Mouse (Mus musculus) spleen, embryonic (tissue): ENCODE measurements at regions not wholly inside any gene's neighbourhood (a gene's known extent, or its start where the extent isn't known, plus 50 kb on each side); places are given as distances from the start of the nearest gene placed in this dataset.

ENCODE experiments used
- CTCF ChIA-PET: fragments of 350-600 bp; sonication (Branson Sonifier 250); formaldehyde crosslinking; loops from one replicate; lab custom pipeline; 2022; lab: Charles Lee

DNA sequence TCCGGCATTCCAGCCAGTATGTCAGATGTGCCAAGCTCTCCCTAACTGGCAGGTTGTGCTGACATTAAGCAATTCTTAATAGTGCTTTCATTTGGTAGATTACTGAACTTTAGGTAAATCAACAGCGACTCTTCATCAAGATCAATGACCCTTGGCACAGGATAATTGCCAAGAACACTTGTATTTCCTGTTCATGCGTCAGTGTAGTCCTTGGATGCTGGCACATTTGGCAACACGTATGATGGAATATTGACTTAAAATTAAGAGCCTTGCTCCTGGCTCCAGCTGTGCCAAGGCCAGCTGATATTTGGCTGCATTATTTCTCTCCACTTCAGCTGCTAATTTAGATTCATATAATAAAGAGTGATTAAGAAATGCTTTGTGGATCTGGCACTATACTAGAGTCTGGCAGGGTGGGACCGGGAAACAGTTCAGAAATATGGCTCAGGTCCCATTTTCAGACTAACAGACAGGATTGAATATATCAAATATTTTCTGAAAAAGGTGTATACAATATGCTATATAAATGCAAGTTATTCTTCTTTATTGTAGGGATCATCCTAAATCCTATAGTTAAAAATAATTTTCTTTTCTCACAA, 365.5 kb downstream of the Mllt3 start:
- CTCF ChIA-PET = no interaction called here

- CTCF ChIA-PET = no interaction called here
Observed at GRCm38 (mm10) chr4:87665149-87665548, 368.0 kb downstream of the Mllt3 start.

DNA sequence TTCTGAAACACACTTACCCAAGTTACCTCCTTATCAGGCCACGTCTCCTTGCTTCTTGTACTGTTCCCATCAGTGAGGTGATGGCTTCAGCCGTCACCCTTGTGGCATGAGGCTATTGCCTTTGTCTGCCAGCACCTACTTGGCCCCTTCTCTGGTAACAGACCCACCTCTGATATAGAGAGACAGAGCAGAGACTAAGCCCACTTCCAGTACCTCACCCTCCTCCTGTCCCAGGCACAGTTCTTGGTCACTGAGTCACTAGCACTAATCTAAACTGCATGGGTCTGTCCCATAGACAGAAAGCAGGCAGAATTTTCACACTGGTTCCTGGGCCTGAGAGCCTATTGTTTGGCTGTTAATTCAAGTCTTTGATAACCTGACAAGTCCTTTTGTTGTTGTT, 370.3 kb downstream of the Mllt3 start:
- CTCF ChIA-PET = no interaction called here

- CTCF ChIA-PET = no interaction called here
Observed at GRCm38 (mm10) chr4:87658316-87658715, 374.8 kb downstream of the Mllt3 start.

GRCm38 (mm10) chr4:87657855-87658254, 375.3 kb downstream of the Mllt3 start:
- CTCF ChIA-PET = no interaction called here

- CTCF ChIA-PET = no interaction called here
Observed at GRCm38 (mm10) chr4:87653440-87654165, 379.6 kb downstream of the Mllt3 start.

DNA sequence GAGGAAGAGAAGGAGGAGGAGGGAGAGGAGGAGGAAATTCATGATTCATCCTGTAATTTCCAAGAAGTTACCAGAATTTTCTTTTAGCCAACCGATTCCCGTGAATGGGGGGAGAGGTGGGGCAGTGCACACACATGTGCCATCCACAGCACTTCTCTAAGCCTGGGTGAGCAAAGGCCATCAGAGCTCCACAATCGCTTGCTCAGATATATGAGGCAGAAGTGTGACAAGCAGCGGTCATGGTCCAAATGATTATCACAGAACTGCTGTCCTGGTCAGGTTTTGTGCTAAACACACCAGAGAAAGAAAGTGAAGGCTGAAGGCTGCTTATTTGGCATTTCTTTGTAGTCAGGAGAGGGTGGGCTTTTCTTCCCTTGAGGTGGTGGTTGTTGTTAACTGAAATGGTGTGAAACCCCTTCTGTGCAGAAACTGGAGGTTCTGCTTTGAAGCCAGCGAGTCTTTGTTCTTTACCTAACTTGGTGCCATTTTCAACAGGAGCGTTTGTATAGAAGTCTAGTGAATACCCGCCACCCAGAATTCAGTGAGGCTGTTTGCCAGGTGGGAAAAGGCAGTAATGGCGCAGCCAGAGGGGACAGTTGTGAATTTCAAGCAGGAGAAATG, 380.7 kb downstream of the Mllt3 start:
- CTCF ChIA-PET = no interaction called here

DNA sequence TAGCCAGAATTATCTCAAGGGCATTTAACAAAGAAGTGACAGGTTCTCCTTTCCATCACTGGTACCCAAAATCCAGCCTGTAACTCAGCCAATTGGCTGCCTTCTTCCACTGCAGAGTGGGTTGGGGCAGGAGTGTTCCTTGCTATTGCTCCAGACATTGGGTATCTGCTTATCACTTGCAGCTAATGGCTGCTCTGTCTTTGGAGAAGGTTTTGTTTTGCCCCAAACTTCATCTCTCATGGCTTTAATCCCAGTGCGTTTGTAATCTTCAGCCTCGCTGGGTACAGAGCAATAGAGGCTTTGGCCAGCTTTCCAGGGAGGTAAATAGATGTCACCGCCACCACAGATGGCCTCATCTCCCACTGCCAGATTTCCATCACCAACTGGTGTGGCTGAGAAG, 381.9 kb downstream of the Mllt3 start:
- CTCF ChIA-PET = no interaction called here

DNA sequence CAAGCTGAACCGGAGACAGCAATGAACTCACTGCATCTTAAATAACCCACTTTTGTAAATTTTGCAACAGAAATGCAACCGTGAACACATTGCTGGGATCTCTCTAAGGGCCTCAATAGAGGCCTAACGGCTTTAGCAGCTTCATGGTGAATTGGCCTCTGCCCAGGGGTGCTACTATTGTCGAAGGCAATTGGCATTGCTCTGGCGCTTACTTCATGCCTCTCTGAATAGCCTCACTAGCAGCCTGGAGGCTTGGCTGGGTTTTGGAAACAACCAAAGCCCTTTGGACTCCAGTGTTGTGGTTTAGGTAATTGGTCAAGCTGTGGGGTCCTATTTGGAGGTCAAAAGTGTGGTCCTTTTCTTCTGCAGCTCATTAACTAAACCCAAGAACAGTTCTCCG, 382.3 kb downstream of the Mllt3 start:
- CTCF ChIA-PET = no interaction called here

DNA sequence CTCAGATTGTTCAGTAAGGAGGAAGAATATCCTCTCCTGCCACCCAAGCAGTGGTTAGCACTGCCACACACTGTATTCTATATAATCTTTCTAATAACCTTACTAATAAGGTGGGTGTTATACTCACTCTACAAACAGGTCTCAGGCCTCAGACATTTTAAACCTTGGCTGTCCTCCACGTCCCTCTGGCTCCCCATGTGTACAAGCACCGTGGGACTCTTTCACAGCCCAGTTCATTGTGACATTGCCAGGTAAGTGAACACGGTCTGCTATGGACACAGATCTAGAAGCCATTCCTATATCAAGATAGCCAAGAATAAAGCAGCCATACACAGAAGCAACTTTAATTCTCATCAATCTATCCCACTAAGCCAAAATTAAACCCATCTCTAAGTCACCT, 382.8 kb downstream of the Mllt3 start:
- CTCF ChIA-PET = no interaction called here

DNA sequence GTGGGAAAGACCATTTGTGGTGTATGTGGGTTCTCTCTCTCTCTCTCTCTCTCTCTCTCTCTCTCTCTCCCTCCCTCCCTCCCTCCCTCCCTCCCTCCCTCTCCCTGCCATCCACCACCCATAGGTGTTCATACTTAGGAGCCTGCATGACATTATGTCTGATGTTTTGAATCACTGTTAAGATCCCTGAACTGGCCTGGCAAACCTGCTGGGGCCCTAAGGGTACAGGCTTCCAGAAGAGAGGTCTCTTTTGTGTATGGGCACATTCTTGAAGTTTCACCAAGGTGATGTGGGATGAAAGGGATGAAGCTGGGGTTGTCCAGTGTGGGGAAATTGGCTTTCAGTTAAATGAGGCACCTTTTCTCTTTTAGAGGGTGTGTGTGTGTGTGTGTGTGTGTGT, 384.2 kb downstream of the Mllt3 start:
- CTCF ChIA-PET = no interaction called here

DNA sequence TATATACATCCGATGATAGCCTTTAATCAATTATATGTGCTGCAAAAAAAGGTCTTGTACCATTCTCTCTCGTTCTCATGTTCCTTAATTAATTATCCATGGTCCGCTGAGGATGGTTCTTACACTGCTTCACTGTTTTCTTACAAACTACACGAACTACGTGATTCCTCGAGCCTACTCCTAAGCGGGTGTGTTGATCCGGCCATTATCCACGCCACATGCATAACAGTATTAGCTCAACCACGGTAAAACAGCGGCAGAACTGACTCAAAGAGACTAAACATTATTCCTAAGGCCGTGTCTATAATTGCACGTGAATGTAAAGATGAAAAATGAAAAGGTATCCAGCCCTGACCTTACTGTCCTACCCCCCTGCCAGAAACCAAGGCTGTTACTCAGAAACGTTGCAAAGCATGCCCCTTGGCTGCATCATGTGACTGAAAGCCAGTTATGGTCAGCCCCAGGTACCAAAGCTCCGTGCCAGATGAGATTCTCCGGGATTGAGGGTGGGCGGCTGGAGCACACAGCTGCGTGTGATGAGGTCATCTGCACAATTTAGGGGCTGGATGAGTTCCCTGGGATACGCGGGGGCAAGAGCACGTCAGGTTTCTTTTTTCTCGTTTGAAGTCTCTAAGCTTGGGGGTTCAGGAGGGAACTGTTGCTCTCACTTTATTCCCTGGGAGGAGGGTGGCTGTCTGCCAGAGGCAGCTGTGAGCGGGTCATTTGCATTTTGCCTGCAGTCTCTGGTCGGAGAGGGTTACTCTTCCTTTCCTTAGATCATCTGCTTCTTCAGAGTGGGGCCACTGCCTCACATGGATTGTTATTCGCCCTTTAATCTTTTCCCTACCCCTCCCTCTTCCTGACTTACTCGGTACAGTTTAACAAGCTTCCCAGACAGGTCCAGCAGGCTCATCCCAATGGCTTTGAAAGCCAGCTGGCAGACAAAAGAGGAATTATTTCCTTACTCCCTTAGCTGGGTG, 384.9 kb downstream of the Mllt3 start:
- CTCF ChIA-PET = no interaction called here

GRCm38 (mm10) chr4:87642002-87642401, 391.2 kb downstream of the Mllt3 start:
- CTCF ChIA-PET = no interaction called here

GRCm38 (mm10) chr4:87641551-87641950, 391.6 kb downstream of the Mllt3 start:
- CTCF ChIA-PET = no interaction called here

GRCm38 (mm10) chr4:87638380-87638646, 394.9 kb downstream of the Mllt3 start:
- CTCF ChIA-PET = no interaction called here

DNA sequence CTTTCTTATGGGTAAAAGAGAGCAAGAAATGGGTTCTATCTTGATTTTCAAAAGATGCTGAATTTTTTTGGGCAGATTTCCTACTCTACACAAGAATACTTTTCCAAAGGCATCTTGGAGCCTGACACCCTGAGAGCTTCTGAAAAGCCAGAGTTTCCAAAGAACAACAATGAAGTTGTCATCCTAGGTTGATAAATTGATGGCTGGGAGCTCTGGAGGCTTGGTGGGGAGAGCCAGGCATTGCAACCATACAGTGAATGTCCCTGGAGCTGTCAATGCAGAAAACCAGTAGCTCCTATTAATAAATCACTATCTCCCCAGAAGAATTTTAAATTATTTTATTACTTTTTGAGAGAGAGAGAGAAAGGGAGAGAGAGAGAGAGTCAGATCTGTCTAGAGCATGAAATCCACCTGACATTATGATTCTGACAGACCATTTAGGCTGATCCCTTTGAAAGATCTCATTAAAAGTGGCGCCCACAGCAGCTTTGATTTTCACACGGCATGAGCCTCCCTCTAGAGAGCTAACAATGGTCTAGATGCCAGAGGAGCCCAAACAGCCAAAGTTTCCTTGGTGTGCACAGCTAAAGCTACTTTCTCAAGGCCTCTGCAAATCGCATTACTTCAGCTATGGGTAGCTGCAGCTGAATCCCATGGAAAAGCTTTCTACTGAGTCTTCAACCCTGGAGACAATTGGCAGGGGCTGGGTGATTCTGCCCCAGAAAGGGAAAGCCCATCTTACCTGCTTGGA, 395.4 kb downstream of the Mllt3 start:
- CTCF ChIA-PET = no interaction called here

DNA sequence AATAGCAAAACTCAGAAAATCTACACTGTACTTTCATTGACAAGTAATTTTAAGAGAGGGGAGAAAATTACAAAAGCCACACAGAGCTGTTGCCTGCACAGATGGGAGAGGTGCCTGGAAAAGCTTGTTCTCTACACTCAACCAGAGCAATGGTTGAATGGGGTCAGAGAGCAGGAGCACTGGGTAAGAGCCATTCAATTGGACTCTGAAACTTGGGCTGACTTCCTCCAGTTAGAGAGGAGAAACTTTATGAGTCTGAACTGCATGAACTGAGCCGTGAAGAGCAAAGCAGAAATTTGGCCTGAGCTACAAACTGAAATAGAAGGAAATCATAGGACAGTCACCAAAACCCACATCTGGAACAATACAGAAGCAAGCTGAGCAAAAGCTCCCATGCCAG, 380.8 kb upstream of the Slc24a2 start:
- CTCF ChIA-PET = no interaction called here

- CTCF ChIA-PET = no interaction called here
Observed at GRCm38 (mm10) chr4:87593644-87594043, 363.4 kb upstream of the Slc24a2 start.

- CTCF ChIA-PET = no interaction called here
Observed at GRCm38 (mm10) chr4:87590797-87591196, 360.5 kb upstream of the Slc24a2 start.

DNA sequence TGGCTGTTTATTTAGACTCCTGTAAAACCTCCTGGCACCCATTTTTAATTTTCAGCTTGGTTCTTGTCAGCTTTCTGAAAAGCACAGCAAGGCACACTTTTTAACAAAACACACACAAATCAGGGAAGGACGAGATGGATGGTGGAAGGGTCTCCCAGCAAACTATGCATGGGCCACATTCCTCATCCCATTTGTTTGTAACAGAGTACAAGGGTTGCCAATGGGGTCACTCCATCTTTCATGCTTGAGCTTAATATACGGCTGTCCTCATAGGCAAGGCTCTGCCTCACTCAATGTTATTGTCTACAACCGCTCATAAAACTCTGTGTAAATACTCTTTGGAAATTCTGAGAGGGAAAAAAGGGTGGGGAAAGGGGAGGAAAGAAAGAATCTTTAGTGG, 347.9 kb upstream of the Slc24a2 start:
- CTCF ChIA-PET = no interaction called here

DNA sequence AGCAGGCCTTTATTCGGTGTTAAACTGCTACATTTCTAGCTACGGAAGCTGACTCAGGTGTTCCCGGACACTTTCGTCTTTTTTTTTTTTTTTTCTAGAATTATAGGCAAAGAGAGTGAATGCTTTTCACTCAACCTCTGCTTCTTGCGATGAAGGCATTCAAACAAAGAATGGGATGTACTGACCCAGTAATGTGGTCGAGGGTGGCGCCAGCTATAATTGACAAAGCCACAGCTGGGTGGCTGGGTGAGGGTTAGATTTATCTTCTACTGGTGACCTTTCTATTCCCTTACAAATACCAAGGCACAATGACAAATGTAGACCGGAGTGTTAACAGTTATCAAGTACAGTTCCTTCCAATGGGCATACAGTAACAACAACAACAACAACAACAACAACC, 340.7 kb upstream of the Slc24a2 start:
- CTCF ChIA-PET = interaction anchor here (0.7 kb wide), 1 partner anchor 1513 kb away, joined by 10 read pairs; no protein-coding TSS in a partner anchor
